8 mouse cellular contexts compared by ENCODE assay signal in genomic region chr6:92534226-92535031, GRCm38 (mm10).
DNase-seq lines count a peak whose midpoint lies in the region; ATAC-seq and TF ChIP-seq lines count a peak whose summit lies in the region.

No protein-coding gene starts in this region.

- H3K27ac ChIP-seq in forebrain, postnatal 0 days (ENCODE audit: low read depth, low read length), result no peak overlapping the region
- H3K27ac ChIP-seq in liver, embryonic 14.5 days, result no peak overlapping the region
- no peak overlapping the region for H3K27ac ChIP-seq in olfactory bulb, adult 2 months (ENCODE audit: insufficient read depth, low read depth, low read length)

- peak; percentile 28 to 35 for DNase-seq in cerebellum, postnatal 10 days
- no peak for DNase-seq in cerebellum, adult 8-10 months
- no peak for DNase-seq in forebrain, postnatal 0 days
- peak; percentile 44 for DNase-seq in heart, postnatal 25 days (ENCODE audit: low spot score)
- peak; percentile 66 to 76 for DNase-seq in kidney, postnatal 4 days
- DNase-seq in liver, embryonic 14.5 days (ENCODE audit: low read depth in 3 of 3, low spot score in 3 of 3), result no peak

- TF ChIP-seq EP300 in liver, embryonic 14.5 days (IDR thresholded peaks at IDR 0.05; ENCODE audit: low read depth), result no peak

- ATAC-seq in forebrain, postnatal 0 days, result peak; percentile 72
- no peak for ATAC-seq in liver, embryonic 14.5 days (ENCODE audit: insufficient read depth)
- no peak for ATAC-seq in megakaryocyte, adult 5-6 weeks (ENCODE audit: poor library complexity, severe bottlenecking)

- peak; percentile 59; the same call in 1 of the 2 replicates for TF ChIP-seq POLR2A in olfactory bulb, adult 2 months (IDR thresholded peaks at IDR 0.05; ENCODE audit: insufficient read depth, low read depth, low read length)

- H3K27me3 ChIP-seq in forebrain, postnatal 0 days (ENCODE audit: insufficient read depth, low read length), result no peaks in the 10 kb centered on the region
- H3K27me3 ChIP-seq in liver, embryonic 14.5 days (ENCODE audit: control insufficient read depth, insufficient read depth, low read length), result no peaks in the 10 kb centered on the region

- H3K36me3 ChIP-seq in forebrain, postnatal 0 days (ENCODE audit: insufficient read depth), result no peaks in the 10 kb centered on the region
- H3K36me3 ChIP-seq in liver, embryonic 14.5 days (replicated peaks; ENCODE audit: control insufficient read depth, insufficient read depth, low read depth), result no peaks in the 10 kb centered on the region

- peak overlapping the region; percentile 17; the same call in 1 of the 2 replicates for H3K4me3 ChIP-seq in forebrain, postnatal 0 days (ENCODE audit: low read depth, low read length)
- H3K4me3 ChIP-seq in liver, embryonic 14.5 days (ENCODE audit: insufficient read depth in 1 of 2, low read depth in 2 of 2, low read length in 2 of 2), result peak overlapping the region; percentile 26 to 41; a peak in 2 of 4 replicates
- H3K4me3 ChIP-seq in olfactory bulb, adult 2 months (ENCODE audit: insufficient read depth, low read depth, low read length), result peak overlapping the region; percentile 68

- 14% methylated on average over 11 of the region's 11 CpGs for WGBS in forebrain, postnatal 0 days
- 5% methylated on average over 11 of the region's 11 CpGs for WGBS in liver, embryonic 14.5 days (ENCODE audit: insufficient replicate concordance)
- WGBS in olfactory bulb, adult 2 months, result 15% methylated on average over 11 of the region's 11 CpGs

- peak overlapping the region; percentile 41 for H3K4me2 ChIP-seq in forebrain, postnatal 0 days (ENCODE audit: low read depth)
- H3K4me2 ChIP-seq in liver, embryonic 14.5 days (ENCODE audit: low read depth), result peak overlapping the region; percentile 15; the same call in 1 of the 2 replicates

- intact Hi-C loops in heart, postnatal 25 days (cut with DNase I), result loop anchor here (5.0 to 10.0 kb wide), 2 partner anchors 52 to 110 kb away; no protein-coding TSS in a partner anchor

- H3K9ac ChIP-seq in forebrain, postnatal 0 days, result no peak overlapping the region
- no peak overlapping the region for H3K9ac ChIP-seq in liver, embryonic 14.5 days (replicated peaks)

- 0 out of 2 replicates have a peak, but pooled peaks cover 5% of the 10 kb centered on the region for H3K4me1 ChIP-seq in forebrain, postnatal 0 days (ENCODE audit: insufficient read depth)
- H3K4me1 ChIP-seq in liver, embryonic 14.5 days (replicated peaks; ENCODE audit: control insufficient read depth in 2 of 2, insufficient read depth in 2 of 2, low read length in 1 of 2), result no peaks in the 10 kb centered on the region
- H3K4me1 ChIP-seq in olfactory bulb, adult 2 months (ENCODE audit: control insufficient read depth, insufficient read depth, low read length), result 0 out of 2 replicates have a peak, but pooled peaks cover 3% of the 10 kb centered on the region

- H3K9me3 ChIP-seq in forebrain, postnatal 0 days (ENCODE audit: low read length), result no peaks in the 10 kb centered on the region
- H3K9me3 ChIP-seq in liver, embryonic 14.5 days (ENCODE audit: control insufficient read depth, low read length), result no peaks in the 10 kb centered on the region

- peak; percentile 23; the same call in 1 of the 2 replicates for TF ChIP-seq CTCF in forebrain, postnatal 0 days (IDR thresholded peaks at IDR 0.05; ENCODE audit: low read depth)
- TF ChIP-seq CTCF in liver, embryonic 14.5 days (IDR thresholded peaks at IDR 0.05; ENCODE audit: low read depth), result no peak
- no peak for TF ChIP-seq CTCF in olfactory bulb, adult 2 months (IDR thresholded peaks at IDR 0.05; ENCODE audit: insufficient read depth, low read depth, low read length)

Comparison
In these comparisons a context has a peak if more than half of its experiments do, and no peak if none do; other contexts are left out.
1. DNase-seq: peak in cerebellum, postnatal 10 days (2 of 2), heart, postnatal 25 days (single experiment) and kidney, postnatal 4 days (2 of 2); none in cerebellum, adult 8-10 months (single experiment), forebrain, postnatal 0 days (single experiment) and liver, embryonic 14.5 days (0 of 3).
2. H3K4me3 ChIP-seq: peak in every context shown above with its lines; median percentile 68 in olfactory bulb, adult 2 months; 34 in liver, embryonic 14.5 days; 17 in forebrain, postnatal 0 days.